Mouse (Mus musculus) frontal cortex, postnatal 36 days (tissue): ENCODE data around the gene Rbfox1.

Source experiments
- DNase-seq, 2 experiments: peaks; one replicate each; pipeline ENCODE4 v3.0.0; 2022; ENCODE audit warnings: low spot score in 2 of 2

Gene Rbfox1

GRCm38 (mm10) chr16:6479094-6479590 is 594.0 kb downstream of the Rbfox1 start:
- DNase-seq: no peak

- DNase-seq: peak in 1 of 2 experiments; percentile 39
Observed at GRCm38 (mm10) chr16:6479616-6480410, 594.7 kb downstream of the Rbfox1 start.

GRCm38 (mm10) chr16:6480411-6480728 is 595.2 kb downstream of the Rbfox1 start:
- DNase-seq: peak; percentile 81 to 90

- DNase-seq: no peak
Observed at GRCm38 (mm10) chr16:6483628-6484027, 598.5 kb downstream of the Rbfox1 start.

GRCm38 (mm10) chr16:6485631-6486030 is 600.5 kb downstream of the Rbfox1 start:
- no peak for DNase-seq

GRCm38 (mm10) chr16:6502219-6502618 is 617.1 kb downstream of the Rbfox1 start:
- peak in 1 of 2 experiments; percentile 49 for DNase-seq

- DNase-seq: peak; percentile 57 to 79
Observed at GRCm38 (mm10) chr16:6503573-6504331, 618.6 kb downstream of the Rbfox1 start.

GRCm38 (mm10) chr16:6508924-6509323 is 623.8 kb downstream of the Rbfox1 start:
- DNase-seq: no peak

GRCm38 (mm10) chr16:6519474-6519873 is 634.3 kb downstream of the Rbfox1 start:
- DNase-seq: peak in 1 of 2 experiments; percentile 52

- DNase-seq: peak in 1 of 2 experiments; percentile 79
Observed at GRCm38 (mm10) chr16:6525507-6526170, 640.5 kb downstream of the Rbfox1 start.

- DNase-seq: no peak
Observed at GRCm38 (mm10) chr16:6531459-6531858, 646.3 kb downstream of the Rbfox1 start.

GRCm38 (mm10) chr16:6532077-6532995 is 647.2 kb downstream of the Rbfox1 start:
- DNase-seq: no peak

GRCm38 (mm10) chr16:6555776-6556175 is 670.6 kb downstream of the Rbfox1 start:
- no peak for DNase-seq

- no peak for DNase-seq
Observed at GRCm38 (mm10) chr16:6557726-6558125, 672.6 kb downstream of the Rbfox1 start.

- DNase-seq: no peak
Observed at GRCm38 (mm10) chr16:6584700-6585099, 699.5 kb downstream of the Rbfox1 start.

GRCm38 (mm10) chr16:6585204-6585603 is 700.0 kb downstream of the Rbfox1 start:
- DNase-seq: no peak

GRCm38 (mm10) chr16:6616526-6616925 is 731.4 kb downstream of the Rbfox1 start:
- DNase-seq: no peak

GRCm38 (mm10) chr16:6640330-6640729 is 755.2 kb downstream of the Rbfox1 start:
- DNase-seq: no peak

- no peak for DNase-seq
Observed at GRCm38 (mm10) chr16:6646941-6647340, 761.8 kb downstream of the Rbfox1 start.

- peak; percentile 32 to 67 for DNase-seq
Observed at GRCm38 (mm10) chr16:6648753-6649152, 763.6 kb downstream of the Rbfox1 start.

GRCm38 (mm10) chr16:6658594-6658993 is 773.4 kb downstream of the Rbfox1 start:
- DNase-seq: no peak
